Mouse (Mus musculus) kidney, postnatal 10 days (tissue): ENCODE results near the gene Rhbdd3.
"Not testable (repeated sequence)": the region's sequence is repeated elsewhere in the genome, so short reads cannot be mapped to it uniquely, and the experiment has no call there.

Experiments used
- DNase-seq: peaks from one replicate; pipeline ENCODE4 v3.0.0; 2021; ENCODE audit warnings: mixed read lengths

Gene Rhbdd3

DNA sequence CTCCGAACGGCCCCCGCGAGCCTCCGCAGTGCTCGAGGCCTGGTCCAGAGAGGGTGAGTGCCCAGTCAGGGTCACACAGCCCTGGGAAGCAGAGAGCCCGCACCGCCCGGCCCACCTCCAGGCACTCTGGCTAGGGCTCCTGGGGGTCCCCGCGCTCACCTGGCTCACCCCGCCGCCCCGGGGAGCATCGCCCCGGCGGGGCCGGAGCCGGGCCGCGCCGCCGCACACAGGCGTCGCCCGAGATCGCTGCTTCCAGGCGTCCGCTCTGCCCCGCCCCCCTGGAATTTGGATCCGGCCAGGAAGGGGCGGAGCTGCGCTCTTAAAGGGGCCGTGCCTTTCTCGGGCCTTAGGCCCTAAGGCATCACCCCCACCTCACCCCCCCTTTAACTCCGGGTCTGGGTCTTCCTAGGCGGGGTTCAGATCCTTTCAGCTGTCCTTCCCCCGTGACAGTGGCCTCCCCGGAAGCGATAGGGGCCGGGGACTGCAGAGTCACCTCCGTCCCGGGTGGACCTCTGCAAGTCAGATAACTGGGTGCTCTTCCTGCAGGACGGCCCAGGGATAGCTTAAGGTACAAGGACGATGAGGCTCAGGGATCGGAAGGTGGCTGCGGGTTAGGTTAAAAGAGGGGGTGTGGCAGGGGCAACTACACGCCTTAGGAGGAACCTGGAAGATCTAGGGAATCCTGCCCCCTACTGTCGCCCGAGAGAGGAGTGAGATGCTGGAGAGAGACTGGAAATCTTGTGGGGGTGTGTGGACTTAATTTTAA, 33.5 kb upstream of the Rhbdd3 start, which contains the start of gene Gas2l1:
Gene Gas2l1, minus strand, starts transcription at position 272 of the 766 bp plus-strand sequence.
- peak; percentile 96 for DNase-seq

DNA sequence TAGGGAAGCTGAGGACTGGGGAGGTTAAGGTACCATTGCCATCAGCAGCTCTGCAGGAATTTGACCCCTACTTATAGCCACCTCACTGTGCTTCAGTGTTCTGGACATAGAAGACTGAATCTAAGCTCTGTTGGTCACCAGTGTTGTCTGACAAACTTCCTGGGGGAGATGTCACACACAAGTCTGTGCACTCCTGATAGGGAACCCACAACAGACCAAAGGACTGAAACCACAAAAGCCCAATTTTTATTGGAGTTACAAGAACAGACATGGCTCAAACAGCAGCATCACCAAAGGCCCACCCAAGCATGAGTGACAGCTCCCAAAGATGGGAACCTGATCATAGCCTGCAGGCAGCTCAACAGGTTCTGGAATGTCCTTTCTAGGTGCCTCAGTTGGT, 31.7 kb upstream of the Rhbdd3 start:
- no peak for DNase-seq

DNA sequence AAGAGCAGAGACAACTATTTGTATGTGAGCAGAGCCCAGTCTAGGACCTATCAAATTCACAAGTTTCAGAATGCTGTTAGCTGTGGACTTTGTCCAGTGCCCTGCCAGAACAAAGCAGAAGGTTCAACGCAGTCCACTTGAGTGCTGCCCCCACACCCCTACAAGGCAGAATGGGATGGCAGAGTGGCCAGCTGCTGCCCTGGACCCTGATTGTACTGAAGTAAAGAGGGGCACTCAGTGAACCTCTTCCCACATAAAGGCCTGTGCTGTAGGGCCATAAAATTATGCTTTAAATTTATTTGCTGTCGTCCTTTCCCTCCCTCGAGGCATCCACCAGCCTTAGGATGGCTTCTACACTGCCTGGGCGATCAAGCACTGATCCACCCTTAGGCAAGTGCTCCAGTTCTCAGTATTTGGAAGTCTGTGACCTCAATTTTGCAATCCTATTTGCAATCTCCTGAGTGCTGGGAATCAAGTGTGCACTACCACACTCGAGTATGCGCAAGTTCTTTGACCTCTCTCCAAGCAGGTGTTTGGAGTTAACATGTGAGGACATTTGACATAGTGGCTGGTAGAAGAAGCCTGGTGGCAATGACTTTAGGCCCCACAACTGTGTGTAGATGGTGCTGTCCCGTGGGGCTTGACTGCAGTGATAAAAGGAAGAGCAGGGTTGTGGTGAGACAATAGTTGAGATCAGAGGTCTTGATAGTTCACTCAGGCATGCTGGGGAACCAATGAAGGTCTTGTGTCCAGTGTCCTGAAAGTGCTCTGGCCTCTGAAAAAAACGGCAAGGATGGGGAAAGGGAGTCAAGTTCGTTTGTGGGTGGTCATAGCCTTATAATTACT, 30.4 kb upstream of the Rhbdd3 start:
- no peak for DNase-seq

DNA sequence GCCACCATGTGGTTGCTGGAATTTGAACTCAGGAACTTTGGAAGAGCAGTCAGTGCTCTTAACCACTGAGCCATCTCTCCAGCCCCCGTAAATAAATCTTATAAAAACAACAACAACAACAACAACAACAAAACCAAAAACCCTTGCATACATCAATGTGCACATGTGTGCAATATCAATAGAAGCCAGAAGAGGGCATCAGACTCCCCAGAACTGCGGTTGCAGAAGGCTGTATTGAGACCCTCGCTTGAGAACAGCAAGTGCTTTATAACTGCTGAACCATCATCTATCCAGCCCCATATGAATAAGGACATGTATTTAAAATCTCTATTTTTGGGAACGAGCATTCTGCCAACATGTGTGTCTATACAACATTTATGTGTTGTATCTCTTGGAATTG, 23.8 kb upstream of the Rhbdd3 start:
- peak; percentile 45 for DNase-seq

DNA sequence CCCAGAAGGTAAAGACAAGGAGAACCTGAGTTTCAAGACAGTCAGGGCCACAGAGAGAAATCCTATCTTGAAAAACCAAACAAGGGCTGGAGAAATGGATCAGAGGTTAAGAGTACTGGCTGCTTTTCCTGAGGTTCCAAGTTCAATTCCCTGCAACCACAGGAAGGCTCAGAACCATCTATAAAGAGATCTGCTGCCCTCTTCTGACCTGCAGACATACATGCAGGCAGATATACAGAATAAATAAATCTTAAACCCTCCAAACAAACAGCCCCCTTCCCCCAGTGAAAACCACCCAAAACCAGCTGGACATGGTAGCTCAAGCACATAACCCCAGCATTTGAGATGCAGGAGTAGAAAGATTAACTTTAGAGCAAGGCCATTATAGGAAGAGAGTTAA, 23.0 kb upstream of the Rhbdd3 start:
- no peak for DNase-seq

DNA sequence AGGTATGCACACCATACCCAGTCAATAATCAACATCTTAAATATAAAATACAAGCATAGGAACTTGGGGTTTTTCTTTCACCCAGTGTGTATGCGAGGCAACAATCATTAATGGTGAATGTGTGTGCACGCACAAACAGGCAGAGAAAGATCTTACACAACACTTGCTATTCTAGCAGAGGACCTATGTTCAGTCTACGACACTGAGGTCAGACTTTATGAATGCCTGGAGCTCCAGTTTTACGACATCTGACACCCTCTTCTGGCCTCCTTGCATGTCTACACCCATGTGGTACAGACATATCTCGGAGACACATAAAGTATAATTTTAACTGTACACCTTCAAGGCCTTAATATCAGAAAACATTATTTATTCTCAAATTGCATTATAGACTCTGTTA, 21.9 kb upstream of the Rhbdd3 start:
- DNase-seq, result not testable (repeated sequence)

DNA sequence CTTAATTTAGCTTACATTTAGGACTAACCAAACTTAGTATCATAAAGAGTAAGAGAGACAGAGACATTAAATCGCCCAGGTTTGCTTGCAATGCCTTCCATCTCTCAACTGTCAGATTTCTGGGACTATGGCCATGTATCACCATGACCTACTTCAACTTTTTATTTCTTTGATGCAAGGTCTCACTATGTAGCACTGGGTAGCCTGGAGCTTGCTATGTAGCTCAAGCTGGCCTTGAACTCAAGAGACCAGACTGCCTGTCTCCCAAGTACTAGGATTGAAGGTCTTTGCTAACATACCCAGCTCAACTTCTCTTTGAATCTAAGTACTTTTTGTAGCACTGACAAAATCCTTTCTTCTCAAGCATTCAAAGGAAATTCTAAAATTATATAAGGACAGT, 9.6 kb upstream of the Rhbdd3 start:
- no peak for DNase-seq

DNA sequence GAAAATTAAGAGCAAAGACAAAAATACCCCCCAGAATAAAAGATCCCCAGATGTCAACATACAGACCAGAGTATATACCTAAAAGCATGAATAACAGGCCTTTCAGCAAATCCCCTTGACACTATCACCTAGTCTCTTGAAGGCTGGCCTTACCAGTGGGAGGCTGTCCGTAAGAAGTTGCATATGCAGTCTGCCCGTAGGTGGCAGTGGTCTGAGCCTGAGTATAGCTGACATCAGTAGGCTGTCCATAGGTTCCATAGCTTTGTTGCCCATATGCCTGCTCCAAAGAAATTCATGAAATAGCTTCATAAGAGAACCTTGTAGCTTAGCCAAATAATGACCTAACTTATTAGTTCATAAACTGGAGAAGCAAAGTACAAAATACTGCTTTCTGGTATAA, 7.0 kb upstream of the Rhbdd3 start:
- DNase-seq, result no peak

DNA sequence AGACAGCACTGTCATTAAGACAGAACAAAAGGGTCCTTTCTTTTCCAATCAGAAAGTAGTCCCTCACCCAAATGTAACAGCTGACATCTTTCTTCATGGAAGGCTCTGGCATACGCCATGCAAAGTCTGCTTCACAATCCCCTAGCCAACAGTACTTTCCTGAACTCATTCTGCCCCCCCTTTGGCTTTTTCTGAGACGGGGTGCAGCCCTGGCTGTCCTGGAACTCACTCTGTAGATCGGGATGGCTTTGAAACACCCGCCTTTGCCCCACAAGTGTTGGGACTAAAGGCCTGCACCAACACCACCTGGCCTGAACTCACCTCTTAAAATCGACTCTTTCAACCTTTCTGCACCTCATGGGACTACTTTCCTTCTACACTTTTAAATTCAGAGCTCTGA, 2.8 kb upstream of the Rhbdd3 start:
- no peak for DNase-seq

DNA sequence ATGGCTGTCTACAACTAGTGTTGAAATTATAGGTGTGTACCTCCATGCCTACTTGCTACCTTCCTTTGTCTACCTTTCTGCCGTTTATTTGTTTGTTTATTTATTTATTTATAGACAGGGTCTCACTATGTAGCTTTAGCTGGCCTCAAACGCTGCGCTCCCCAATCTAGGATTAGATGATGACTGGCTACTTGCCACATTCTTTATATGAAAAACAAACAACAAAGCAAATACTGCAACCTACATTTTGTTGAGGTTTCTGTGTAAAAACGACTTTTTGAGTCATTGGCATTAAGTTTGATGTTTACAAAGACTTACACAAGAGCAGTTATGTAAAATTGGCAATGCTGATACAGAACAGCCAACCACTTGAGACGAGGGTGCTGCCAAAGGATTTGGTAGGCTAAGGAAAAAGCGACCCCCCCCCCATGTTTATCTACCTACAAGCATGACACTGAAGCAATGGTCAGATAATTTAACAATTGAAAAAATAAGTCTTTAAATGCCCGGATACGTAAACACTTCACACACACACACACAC, 2.2 kb upstream of the Rhbdd3 start:
- no peak for DNase-seq

DNA sequence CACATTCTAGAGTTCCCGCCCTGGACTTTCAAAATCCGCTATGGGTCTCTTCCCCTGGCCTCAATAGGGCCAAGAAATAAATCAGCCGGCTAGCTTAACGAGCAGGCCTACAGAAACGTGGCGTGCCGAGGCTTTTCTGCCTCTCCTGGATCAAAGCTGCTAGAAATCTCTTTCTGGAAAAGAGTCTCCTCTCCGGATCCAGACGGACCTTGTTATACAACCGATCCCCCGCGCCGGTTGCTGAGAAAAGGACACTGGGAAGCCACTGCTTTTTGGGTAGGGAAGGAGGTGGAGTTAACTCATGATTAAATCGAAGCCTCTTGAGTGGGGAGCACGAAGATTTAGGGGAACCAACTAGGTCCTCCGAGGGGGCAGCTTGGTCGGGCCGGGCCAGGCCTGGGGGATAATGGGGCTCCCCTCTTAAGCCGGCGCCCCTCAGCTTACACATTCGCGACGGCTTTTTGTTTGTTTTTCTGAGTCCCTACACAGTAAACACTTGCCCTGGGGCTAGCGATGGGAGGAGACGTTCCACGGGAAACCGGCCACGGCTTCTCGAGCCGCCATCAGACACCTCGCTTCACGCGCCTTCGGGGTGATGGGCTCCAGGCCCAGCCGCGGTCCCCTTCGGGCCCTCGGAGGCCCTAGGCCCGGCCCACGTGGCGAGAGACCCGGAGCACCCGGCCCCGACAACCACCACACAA, 541 bp upstream of the Rhbdd3 start:
- peak; percentile 56 for DNase-seq

DNA sequence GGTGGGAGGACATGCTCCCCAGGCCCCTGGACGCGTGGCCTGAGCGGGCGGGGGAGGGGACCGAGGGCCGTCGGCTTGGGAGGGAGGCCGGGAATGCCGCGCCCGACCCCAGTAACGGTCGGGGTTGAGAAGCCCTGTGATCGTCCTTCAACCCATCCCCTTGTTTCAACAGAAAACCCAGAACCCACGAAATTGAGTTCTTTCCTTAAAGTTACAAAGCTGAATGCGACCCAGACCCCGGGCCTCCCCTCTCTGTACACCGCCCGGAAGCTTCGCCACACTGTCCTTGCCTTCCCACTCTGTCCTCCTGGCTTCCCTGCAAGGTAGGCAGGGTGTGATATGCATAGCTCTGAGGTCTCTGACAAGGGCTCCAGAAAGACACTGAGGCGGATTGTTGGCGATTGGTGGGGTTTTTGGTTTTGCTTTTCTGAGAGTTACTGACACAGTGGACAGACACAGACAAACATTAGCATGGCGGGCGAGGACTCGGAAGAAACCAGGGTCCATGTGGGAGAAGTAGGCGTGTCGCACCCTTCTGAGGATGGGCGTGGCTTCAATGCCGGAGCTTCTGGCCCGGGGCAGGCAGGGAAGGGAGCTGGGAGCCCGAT, 954 bp downstream of the Rhbdd3 start:
- peak; percentile 93 for DNase-seq

DNA sequence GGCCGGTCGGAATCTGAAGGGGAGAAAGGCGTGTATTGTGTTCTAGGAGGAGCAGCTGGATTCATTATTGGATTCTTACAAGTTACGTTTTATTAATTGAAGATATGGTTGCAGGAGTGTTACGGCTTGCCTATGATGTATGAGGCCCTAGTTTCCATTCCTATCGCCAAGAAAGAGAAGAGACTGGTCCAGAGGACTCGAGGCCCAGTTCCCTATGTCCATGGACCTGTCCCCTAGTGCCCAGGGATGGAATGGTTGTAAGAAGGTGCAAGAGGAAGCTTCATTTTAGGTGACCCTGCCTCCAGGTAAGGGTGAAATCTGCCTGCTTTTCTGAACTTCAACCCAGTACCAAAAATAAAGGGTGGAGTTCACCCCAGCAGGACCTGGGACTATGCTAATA, 1.6 kb downstream of the Rhbdd3 start:
- no peak for DNase-seq

DNA sequence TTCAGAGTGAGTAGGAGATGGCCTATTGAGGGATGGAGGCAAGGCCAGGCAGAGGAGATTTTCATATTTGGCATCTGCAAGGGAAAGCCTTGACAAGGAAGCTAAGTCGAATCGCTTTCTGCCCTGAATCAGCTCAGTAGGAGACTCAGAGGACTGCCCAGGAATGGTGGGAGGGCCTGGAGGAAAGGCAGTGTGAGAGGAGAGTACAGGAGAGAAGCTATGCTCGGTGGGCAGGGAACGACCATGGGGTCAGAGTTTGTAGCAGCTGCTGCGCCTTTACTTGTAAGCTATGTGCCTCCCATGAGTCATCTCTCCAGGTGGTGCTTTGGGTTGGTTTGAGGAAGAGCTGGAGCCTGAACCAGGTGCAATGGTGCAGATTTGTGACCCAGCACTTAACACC, 2.1 kb downstream of the Rhbdd3 start:
- no peak for DNase-seq

DNA sequence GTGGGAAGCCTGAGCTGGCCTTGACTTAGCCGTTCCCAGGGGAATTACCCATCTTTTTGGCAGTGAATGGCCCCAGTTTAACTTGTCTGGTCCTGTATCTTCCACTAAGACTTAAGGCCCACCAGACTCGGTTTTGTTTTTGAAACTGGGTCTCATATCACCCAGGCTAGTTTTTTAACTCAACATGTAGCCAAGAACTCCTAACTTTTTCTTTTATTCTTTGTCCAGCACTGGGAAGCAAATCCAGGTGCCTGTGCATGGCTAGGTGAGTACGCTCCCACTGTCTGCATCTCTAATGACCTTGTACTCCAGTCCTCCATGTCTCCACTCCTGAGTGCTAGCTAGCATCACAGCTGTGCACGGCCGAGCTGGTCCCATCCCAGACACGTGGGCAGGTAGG, 2.9 kb downstream of the Rhbdd3 start:
- DNase-seq, result no peak

DNA sequence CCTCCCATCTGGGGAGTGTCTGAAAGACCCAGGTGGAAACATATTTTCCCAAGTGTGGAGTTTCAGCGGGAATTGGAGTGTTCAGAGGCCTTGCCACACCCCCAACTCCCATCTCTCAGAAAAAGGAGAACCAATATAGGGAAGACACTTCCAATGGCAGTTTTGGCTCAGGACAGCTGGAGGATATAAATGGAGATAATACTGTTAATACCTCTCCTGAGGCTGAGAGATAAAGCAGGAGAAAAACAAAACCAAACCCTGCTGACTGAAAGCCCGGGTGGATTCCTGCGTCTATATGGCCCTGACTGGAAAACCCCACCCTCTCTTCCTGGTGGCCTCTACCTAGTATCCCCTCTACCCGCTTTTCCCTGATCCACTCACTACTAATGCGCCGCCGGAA, 3.7 kb downstream of the Rhbdd3 start:
- no peak for DNase-seq

DNA sequence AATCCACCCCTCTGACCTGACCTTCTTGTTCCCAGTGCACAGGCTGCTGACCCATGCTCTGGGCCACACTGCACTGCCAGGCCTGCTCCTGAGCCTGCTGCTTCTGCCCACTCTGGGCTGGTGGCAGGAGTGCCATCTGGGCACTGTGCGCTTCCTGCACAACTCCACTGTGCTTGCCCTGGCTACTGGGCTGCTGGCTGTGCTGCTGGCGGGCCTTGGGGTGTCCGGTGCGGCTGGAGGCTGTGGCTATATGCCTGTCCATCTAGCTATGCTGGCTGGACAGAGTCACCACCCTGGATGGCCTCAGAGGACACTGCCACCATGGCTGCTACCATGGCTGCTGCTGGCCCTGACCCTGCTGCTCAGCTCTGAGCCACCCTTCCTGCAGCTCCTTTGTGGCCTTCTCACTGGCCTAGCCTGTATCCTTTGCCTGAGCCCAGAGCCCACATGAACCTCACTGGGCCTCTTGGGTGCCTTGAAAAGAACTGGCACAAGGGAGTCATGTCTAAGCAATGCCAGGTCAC, 5.3 kb downstream of the Rhbdd3 start:
- DNase-seq, result no peak

DNA sequence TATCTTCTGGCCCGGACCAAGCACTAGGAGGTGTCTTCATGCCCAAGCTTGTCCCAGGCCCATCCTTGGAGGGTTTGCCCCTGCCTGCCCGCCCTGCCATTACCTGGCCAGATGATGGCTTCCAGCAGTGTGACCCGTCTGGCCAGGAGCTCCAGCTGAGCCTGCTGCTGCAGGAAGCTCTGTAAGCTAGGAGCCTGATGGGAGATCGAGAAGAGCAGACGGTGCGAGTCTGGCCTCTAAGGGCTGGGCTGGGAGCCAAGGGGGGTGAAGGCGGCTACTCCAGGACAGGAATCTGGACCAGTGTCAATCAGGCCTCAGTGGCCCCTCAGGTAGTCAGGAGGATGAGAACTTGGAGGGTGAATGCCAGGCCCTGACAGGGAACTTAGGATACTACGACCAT, 10.7 kb downstream of the Rhbdd3 start:
- no peak for DNase-seq

DNA sequence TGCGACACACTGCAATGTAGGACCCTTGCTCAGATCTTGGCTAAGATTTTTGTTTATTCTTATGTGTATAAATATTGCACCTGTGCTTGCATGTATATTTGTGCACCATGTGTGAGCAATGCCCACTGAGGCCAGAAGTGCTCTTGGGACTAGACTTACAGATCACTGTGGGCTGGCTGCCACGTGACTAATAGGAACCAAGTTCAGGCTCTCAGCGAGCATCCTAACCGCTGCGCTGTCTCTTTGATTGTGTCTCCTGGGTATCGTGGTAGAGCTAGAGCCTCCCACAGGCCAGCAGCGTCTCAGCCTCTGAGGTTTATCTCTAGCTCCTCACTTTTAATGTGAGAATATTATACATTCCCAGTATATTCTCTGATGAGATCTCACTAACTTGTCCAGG, 14.9 kb downstream of the Rhbdd3 start:
- DNase-seq, result no peak

DNA sequence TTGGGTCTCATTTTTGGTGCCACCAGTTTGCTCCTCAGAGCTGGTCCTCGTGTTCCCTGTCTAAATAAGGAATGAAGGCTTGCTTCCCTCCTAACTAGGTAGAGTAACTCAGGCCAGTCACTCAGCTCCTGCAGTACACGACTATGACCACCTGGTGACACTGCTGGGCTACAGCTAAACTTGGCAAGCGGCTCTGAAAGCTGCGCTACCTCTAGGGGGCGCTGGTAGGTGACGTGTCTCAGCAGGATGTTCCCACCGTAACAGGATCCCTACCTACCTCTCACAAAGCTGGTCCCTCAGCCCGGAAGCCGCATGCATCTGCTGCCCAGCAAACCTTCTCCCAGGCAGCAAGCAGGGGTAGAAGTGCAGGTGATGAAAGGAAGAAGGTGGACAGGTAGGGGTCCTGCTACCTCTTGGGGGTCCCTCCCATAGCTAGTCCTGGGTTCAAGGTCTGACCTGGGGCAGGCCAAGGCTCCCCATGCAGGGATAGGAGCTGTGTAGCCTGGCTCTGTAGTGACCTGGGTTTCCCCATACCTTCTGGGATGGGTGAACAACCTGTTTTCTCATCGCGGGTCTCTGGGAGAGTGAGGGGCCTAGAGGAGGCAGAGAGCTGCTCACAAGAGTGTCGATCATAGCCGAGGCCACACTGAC, 16.3 kb downstream of the Rhbdd3 start:
- DNase-seq, result peak; percentile 93

DNA sequence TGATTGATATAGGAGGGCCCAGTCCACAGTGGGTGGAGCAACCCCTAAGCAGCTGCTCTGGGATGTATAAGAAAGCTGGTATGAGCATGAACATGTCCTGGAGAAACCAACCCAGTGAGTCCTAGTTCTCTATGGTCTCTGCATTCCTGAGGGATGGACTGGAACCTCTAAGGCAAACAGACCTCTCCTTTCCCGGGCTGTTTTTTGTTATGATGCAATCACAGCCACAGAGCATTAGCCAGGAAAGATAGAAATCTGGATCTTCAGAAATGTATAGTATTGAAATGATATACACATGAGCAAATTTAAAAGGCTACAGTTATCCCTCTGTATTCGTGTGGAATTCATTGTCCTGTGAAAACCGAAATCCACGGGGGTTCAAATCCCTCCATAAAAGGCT, 27.0 kb downstream of the Rhbdd3 start:
- no peak for DNase-seq

DNA sequence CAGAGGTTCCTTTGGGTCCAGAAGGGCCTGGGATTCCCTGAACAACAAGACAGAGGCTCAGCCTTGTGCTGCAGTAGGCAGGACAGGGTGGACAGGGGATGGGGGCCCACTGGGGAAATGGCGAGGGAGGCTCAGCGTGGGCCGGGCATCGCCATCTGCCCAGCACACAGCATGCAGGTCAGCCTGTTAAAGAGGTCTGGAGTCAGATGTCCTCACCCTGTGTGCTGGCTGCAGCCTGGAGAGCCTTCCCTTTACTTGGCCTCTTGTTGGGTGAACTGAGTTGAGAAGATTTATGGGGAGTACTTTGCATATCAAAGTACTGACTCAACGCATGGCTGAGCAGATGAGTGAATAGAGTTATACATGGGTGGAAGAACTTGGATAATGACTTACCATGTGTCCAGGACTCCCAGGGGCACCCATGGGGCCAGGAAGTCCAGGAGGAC, 30.3 kb downstream of the Rhbdd3 start:
- DNase-seq, result no peak
